Mouse (Mus musculus) neural tube, embryonic 14.5 days (tissue): Measurements from ENCODE around the gene Cacng4. TPM values are rescaled to one million over a fixed set of nuclear protein-coding genes. Genes with fewer than 3 reads are reported as not detected.
A peak's percentile ranks its signal among the peaks of the same experiment; 100 is the strongest.

Experiments
- ATAC-seq: fragments of 200-750 bp; cut with Nextera tagmentation; 2 replicates; pipeline ENCODE4 v1.8.0; 2017; ENCODE audit warnings: low read depth, mild to moderate bottlenecking, moderate TSS enrichment, moderate library complexity
- H3K27ac ChIP-seq: fragments of 300-500 bp; sonication (generic); 2 replicates; pipeline ENCODE4 v1.5.1; 2014; ENCODE audit warnings: low read depth, mild to moderate bottlenecking, control low read depth, low read length, moderate library complexity, mixed read lengths
- H3K27me3 ChIP-seq: fragments of 300-500 bp; sonication (generic); 2 replicates; pipeline ENCODE4 v1.6.1; 2014; ENCODE audit warnings: low read length; ENCODE audit not compliant: control insufficient read depth, insufficient read depth
- H3K36me3 ChIP-seq: fragments of 300-500 bp; sonication (generic); 2 replicates; pipeline ENCODE4 v1.6.1; 2014; ENCODE audit warnings: low read length, mixed read lengths; ENCODE audit not compliant: control insufficient read depth, insufficient read depth
- H3K4me1 ChIP-seq: fragments of 300-500 bp; sonication (generic); 2 replicates; pipeline ENCODE4 v1.6.1; 2014; ENCODE audit warnings: low read length; ENCODE audit not compliant: control insufficient read depth, insufficient read depth
- H3K4me2 ChIP-seq: fragments of 300-500 bp; sonication (generic); 2 replicates; pipeline ENCODE4 v1.6.1; 2014; ENCODE audit warnings: mild to moderate bottlenecking, low read depth, low read length, control low read depth
- H3K4me3 ChIP-seq: fragments of 300-500 bp; sonication (generic); 2 replicates; pipeline ENCODE4 v1.5.1; 2014; ENCODE audit warnings: low read depth, low read length, control low read depth, mixed read lengths
- H3K9ac ChIP-seq: fragments of 300-500 bp; sonication (generic); replicated peaks from 2 replicates; pipeline ENCODE4 v1.6.1; 2014; ENCODE audit warnings: low read depth, mild to moderate bottlenecking, control low read depth, low read length, mixed read lengths
- H3K9me3 ChIP-seq: fragments of 300-500 bp; sonication (generic); 2 replicates; pipeline ENCODE4 v1.6.1; 2016; ENCODE audit warnings: low read length; ENCODE audit not compliant: control insufficient read depth
- WGBS: fragments of 180-500 bp; shearing (Covaris S2); extraction: QIAGEN DNeasy Blood & Tissue Kit; methylation state at CpG from one replicate; pipeline ENCODE4 v1.1.7; 2014; 5-methylcytosine and 5-hydroxymethylcytosine counted together
- polyA plus RNA-seq: library from polyadenylated mRNA; unstranded; fragments of >200 nt; fragmentation: Nextera tagmentation; extraction: Ambion mirVana; gene quantifications from 2 replicates; pipeline ENCODE4 v1.2.1, GENCODE M21; 2014

Gene Cacng4
- polyA plus RNA-seq, 1 experiment from 2014 or later = 67.5 TPM

DNA sequence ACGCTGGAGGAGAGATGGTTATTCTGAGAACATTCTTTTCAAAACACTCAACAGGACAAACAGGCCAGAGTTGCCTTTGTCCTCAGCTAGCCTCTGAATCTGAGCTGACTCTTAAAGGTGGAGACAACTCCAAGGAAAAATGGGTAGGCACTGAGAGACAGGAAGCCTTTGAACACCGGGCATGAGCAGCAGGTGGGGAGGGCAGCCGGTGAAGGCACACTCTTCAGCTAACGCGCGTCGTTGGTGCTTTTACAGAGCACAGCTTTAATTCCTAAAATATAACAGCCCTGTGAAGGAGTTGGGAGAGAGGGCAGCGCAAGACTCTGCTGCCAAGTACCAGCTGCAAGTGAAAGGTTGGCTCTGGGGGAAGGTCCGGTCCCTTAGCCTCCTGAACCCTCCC, 5.0 kb upstream of the Cacng4 start:
- H3K27me3 ChIP-seq = no peaks in the 10 kb centered on the region
- 27% methylated on average over 9 of the region's 9 CpGs for WGBS
- H3K9ac ChIP-seq = no peak overlapping the region
- peaks cover 15% of the 10 kb centered on the region; the same call in 1 of the 2 replicates for H3K4me1 ChIP-seq
- no peak overlapping the region for H3K27ac ChIP-seq
- H3K36me3 ChIP-seq = no peaks in the 10 kb centered on the region
- no peak for ATAC-seq
- H3K9me3 ChIP-seq = no peaks in the 10 kb centered on the region
- H3K4me3 ChIP-seq = no peak overlapping the region
- no peak overlapping the region for H3K4me2 ChIP-seq

- WGBS = 32% methylated on average over 7 of the region's 7 CpGs
- no peak overlapping the region for H3K27ac ChIP-seq
- H3K9me3 ChIP-seq = no peaks in the 10 kb centered on the region
- ATAC-seq = no peak
- no peak overlapping the region for H3K9ac ChIP-seq
- H3K4me2 ChIP-seq = no peak overlapping the region
- no peaks in the 10 kb centered on the region for H3K36me3 ChIP-seq
- H3K4me1 ChIP-seq = peaks cover 26% of the 10 kb centered on the region
- H3K4me3 ChIP-seq = no peak overlapping the region
- no peaks in the 10 kb centered on the region; the same call in 1 of the 2 replicates for H3K27me3 ChIP-seq
These were observed 2.0 kb upstream of the Cacng4 start for GRCm38 (mm10) chr11:107796346-107796745.

DNA sequence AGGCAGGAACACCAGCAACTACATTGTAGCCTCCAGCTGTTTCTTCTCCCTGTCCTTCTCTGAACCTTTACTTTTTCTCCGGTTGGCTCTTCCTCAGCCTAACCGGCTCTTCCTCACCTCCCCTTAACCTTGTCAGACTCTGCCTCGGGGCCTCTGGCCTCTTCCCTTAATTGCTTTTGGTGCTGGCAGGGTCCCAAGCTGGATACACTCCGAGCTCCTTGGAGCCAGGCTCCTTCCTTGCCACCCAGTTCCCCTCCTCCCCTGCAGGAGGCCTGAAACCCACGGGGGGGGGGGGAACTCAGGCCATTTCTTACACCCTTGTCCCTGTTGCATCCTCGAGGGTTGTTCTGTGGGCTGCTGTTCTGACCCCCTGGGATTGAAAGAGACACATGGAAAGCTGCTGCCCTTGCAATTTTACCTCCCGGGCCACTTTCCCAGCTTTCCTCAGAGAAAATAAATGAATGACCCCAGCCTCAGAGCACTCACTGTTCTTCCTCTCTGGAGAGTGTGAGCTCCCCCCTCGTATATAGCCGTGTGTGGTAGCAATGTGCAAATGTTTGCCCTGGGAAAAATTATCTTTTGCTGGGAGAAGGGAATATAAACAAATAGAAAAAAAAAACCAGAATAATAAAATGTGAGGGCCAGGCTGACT, 1.2 kb upstream of the Cacng4 start:
- WGBS = 2% methylated on average over 9 of the region's 9 CpGs
- H3K9me3 ChIP-seq = no peaks in the 10 kb centered on the region
- ATAC-seq = no peak
- H3K27me3 ChIP-seq = no peaks in the 10 kb centered on the region; the same call in 1 of the 2 replicates
- H3K9ac ChIP-seq = peak overlapping the region; percentile 98; the same call in 1 of the 2 replicates
- peaks cover 31% of the 10 kb centered on the region for H3K4me1 ChIP-seq
- H3K4me2 ChIP-seq = peak overlapping the region; percentile 73
- H3K36me3 ChIP-seq = no peaks in the 10 kb centered on the region
- H3K27ac ChIP-seq = peak overlapping the region; percentile 97
- peak overlapping the region; percentile 83 for H3K4me3 ChIP-seq

DNA sequence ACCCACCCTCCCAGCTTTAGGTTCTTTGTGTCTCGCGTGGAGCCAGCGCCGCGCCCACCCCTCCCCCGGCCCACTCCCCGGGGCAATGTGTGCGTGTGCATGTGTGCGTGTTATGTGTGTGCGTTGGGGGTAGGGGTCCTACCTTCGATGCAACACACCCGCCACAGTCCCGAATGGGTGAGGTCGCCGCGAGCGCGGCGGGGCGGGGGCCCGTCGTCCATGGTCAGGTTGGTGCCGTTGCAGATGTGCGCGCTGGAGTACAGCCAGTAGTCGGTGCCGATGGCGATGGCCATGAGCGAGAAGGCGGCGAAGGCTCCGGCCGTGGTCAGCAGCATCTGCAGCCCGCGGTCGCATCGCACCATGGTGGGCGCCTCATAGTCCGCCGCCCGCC, 259 bp downstream of the Cacng4 start:
- H3K4me1 ChIP-seq = peaks cover 31% of the 10 kb centered on the region
- H3K9ac ChIP-seq = peak overlapping the region; percentile 98
- H3K36me3 ChIP-seq = no peaks in the 10 kb centered on the region
- WGBS = 0% methylated on average over 34 of the region's 41 CpGs
- ATAC-seq = peak; percentile 48
- no peaks in the 10 kb centered on the region; the same call in 1 of the 2 replicates for H3K27me3 ChIP-seq
- H3K9me3 ChIP-seq = no peaks in the 10 kb centered on the region
- peak overlapping the region; percentile 97 for H3K27ac ChIP-seq
- peak overlapping the region; percentile 83 for H3K4me3 ChIP-seq
- H3K4me2 ChIP-seq = peak overlapping the region; percentile 73

DNA sequence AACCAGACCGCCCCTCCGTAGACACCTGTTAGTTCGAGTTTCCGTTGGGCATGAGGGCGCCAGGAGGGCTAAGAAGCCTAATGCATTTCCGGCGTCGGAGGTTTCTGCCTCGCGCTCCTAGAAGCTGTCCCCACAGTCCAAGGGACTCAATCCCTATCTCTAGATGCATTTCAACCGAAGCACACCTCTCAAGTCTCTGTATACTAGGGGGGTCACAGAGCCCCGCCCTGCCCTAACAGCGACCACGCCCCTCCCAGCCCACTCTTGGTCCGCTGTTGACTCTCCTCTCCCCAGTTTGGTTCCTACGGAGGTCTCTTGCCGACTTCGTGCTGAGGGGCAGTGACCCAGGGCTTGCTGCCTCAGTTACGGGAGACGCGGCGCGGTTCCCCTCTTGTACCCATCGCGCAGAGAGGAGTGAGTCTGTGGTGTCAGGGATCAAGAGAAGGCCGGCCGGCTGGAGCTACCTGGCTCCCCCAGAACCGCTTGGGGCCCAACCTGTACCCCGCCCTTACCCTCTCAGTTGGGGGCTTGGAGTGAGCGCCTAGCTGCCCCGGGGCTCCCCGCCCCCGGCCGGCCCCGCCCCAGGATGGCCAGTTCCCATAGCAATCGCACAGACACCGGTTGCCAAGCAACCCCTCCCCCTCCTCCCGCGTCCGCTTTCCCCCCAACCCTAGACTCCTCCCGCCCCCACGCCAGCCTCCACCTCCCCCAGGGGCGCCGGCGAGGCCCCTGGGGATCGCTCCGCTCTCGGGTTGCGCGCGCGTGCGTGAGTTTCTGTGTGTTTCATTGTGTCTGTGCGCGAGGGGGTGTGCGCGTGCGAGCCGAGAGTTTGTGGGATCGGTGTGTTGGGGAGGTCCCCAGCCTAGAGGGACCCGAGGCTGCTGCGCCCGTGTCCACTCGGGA, 906 bp downstream of the Cacng4 start:
- 1% methylated on average over 53 of the region's 64 CpGs for WGBS
- H3K27me3 ChIP-seq = no peaks in the 10 kb centered on the region; the same call in 1 of the 2 replicates
- H3K9ac ChIP-seq = peak overlapping the region; percentile 98
- H3K27ac ChIP-seq = peak overlapping the region; percentile 97
- peaks cover 31% of the 10 kb centered on the region for H3K4me1 ChIP-seq
- H3K4me3 ChIP-seq = peak overlapping the region; percentile 83
- no peaks in the 10 kb centered on the region for H3K36me3 ChIP-seq
- H3K9me3 ChIP-seq = no peaks in the 10 kb centered on the region
- ATAC-seq = peak; percentile 62
- H3K4me2 ChIP-seq = peak overlapping the region; percentile 73

GRCm38 (mm10) chr11:107792136-107792535, 2.2 kb downstream of the Cacng4 start:
- Histone ChIP-seq H3K4me1 (peaks cover 31% of the 10 kb centered on the region), H3K27me3 (no peaks in the 10 kb centered on the region; the same call in 1 of the 2 replicates), H3K27ac (peak overlapping the region; percentile 55), H3K9ac (0 out of 2 replicates have a peak overlapping the region, but pooled peaks have one; percentile 12), H3K36me3 (no peaks in the 10 kb centered on the region), H3K4me3 (peak overlapping the region; percentile 83), H3K9me3 (no peaks in the 10 kb centered on the region), H3K4me2 (peak overlapping the region; percentile 73)
- WGBS = 7% methylated on average over 9 of the region's 9 CpGs
- ATAC-seq = peak; percentile 12; the same call in 1 of the 2 replicates

- H3K4me3 ChIP-seq = no peak overlapping the region
- no peaks in the 10 kb centered on the region for H3K36me3 ChIP-seq
- no peak overlapping the region for H3K4me2 ChIP-seq
- no peaks in the 10 kb centered on the region; the same call in 1 of the 2 replicates for H3K4me1 ChIP-seq
- H3K9me3 ChIP-seq = no peaks in the 10 kb centered on the region
- no peak overlapping the region for H3K27ac ChIP-seq
- 62% methylated on average over 3 of the region's 3 CpGs for WGBS
- peak; percentile 29; the same call in 1 of the 2 replicates for ATAC-seq
- H3K9ac ChIP-seq = no peak overlapping the region
- H3K27me3 ChIP-seq = no peaks in the 10 kb centered on the region
These were observed 8.6 kb downstream of the Cacng4 start for GRCm38 (mm10) chr11:107785761-107786160.

DNA sequence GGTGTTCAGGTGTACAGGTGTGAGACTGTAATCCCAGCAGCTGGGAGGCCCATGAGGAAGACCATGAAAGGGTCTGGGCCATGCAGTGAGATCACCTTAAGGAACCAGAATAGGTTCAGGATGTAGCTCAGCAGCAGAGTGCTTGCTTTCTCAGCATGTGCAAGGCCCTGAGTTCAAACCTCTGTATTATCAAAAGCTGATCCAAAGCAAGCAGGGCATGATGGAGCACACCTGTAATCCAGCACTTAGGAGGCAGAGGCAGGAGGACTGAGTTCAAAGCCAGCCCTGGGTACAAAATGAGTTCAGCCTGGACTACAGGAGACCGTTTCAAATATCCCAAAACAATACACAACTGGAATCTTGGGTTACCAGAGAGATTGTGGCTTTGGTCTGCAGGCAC, 9.1 kb downstream of the Cacng4 start:
- Histone ChIP-seq H3K9ac (no peak overlapping the region), H3K27ac (no peak overlapping the region), H3K4me3 (no peak overlapping the region), H3K9me3 (no peaks in the 10 kb centered on the region), H3K36me3 (no peaks in the 10 kb centered on the region), H3K4me1 (no peaks in the 10 kb centered on the region), H3K27me3 (no peaks in the 10 kb centered on the region), H3K4me2 (no peak overlapping the region)
- WGBS = 79% methylated on average over 1 of the region's 1 CpGs
- no peak for ATAC-seq
